Mouse (Mus musculus) fibroblast of lung, adult 2 months (primary cell): ENCODE data around the gene Thbd.

Experiments
- DNase-seq: peaks from one replicate; pipeline ENCODE4 v3.0.0-alpha.2; 2011; ENCODE audit warnings: low read depth

Gene Thbd

GRCm38 (mm10) chr2:148386476-148386875 is 21.5 kb downstream of the Thbd start:
- DNase-seq = no peak

GRCm38 (mm10) chr2:148381076-148381475 is 26.9 kb downstream of the Thbd start:
- DNase-seq = no peak

- DNase-seq = no peak
Measured at GRCm38 (mm10) chr2:148379899-148380413, 28.0 kb downstream of the Thbd start.

- no peak for DNase-seq
Measured at GRCm38 (mm10) chr2:148378817-148379342, 29.1 kb downstream of the Thbd start.

- no peak for DNase-seq
Measured at GRCm38 (mm10) chr2:148375326-148376150, 32.5 kb downstream of the Thbd start.

GRCm38 (mm10) chr2:148373602-148374071 is 34.4 kb downstream of the Thbd start:
- DNase-seq = no peak

- DNase-seq = no peak
Measured at GRCm38 (mm10) chr2:148371743-148372630, 36.0 kb downstream of the Thbd start.

- no peak for DNase-seq
Measured at GRCm38 (mm10) chr2:148365227-148365626, 42.8 kb downstream of the Thbd start.

GRCm38 (mm10) chr2:148364536-148364935 is 43.5 kb downstream of the Thbd start:
- no peak for DNase-seq

- no peak for DNase-seq
Measured at GRCm38 (mm10) chr2:148357145-148357544, 50.8 kb downstream of the Thbd start.
